Mouse (Mus musculus) liver, adult 2 months (tissue): ENCODE measurements around the gene Map2. TPM values are rescaled to one million over a fixed set of nuclear protein-coding genes. Genes with fewer than 3 reads are reported as not detected.

Source experiments
- DNase-seq: peaks from one replicate; pipeline ENCODE4 v3.0.0-alpha.2; 2011; ENCODE audit warnings: low read depth, low spot score; ENCODE audit errors: extremely low read depth
- H3K27ac ChIP-seq: fragments of 200-500 bp; replicated peaks from 2 replicates; pipeline ENCODE4 v1.5.1; 2012; ENCODE audit warnings: low read depth, mild to moderate bottlenecking, control low read depth, inconsistent platforms, low read length; ENCODE audit not compliant: insufficient read depth
- H3K27me3 ChIP-seq: fragments of 200-500 bp; 2 replicates; pipeline ENCODE4 v1.6.1; 2012; ENCODE audit warnings: mild to moderate bottlenecking, moderate library complexity, low read length, inconsistent platforms; ENCODE audit not compliant: control insufficient read depth, insufficient read depth
- H3K36me3 ChIP-seq: fragments of 200-500 bp; 2 replicates; pipeline ENCODE4 v1.6.1; 2012; ENCODE audit warnings: low read length, inconsistent platforms; ENCODE audit not compliant: control insufficient read depth, insufficient read depth
- H3K4me1 ChIP-seq: fragments of 200-500 bp; 2 replicates; pipeline ENCODE4 v1.6.1; 2011; ENCODE audit warnings: low read length; ENCODE audit not compliant: control insufficient read depth, insufficient read depth
- H3K4me3 ChIP-seq: fragments of 200-500 bp; 2 replicates; pipeline ENCODE4 v1.5.1; 2011; ENCODE audit warnings: low read depth, mild to moderate bottlenecking, control low read depth, low read length, moderate library complexity; ENCODE audit not compliant: insufficient read depth
- H3K79me2 ChIP-seq: fragments of 200-500 bp; 2 replicates; pipeline ENCODE4 v1.6.1; 2012; ENCODE audit warnings: inconsistent platforms, mild to moderate bottlenecking, low read length, moderate library complexity; ENCODE audit not compliant: control insufficient read depth, insufficient read depth
- H3K9ac ChIP-seq: fragments of 200-500 bp; 2 replicates; pipeline ENCODE4 v1.6.1; 2012; ENCODE audit warnings: low read depth, mild to moderate bottlenecking, control low read depth, inconsistent platforms, low read length
- CTCF ChIP-seq: fragments of 200-500 bp; IDR thresholded peaks from 2 replicates; pipeline ENCODE4 v1.5.1; 2011; ENCODE audit warnings: low read depth, low read length, control low read depth
- POLR2A ChIP-seq: fragments of 200-500 bp; IDR thresholded peaks from 2 replicates; pipeline ENCODE4 v1.6.1; 2011; ENCODE audit warnings: low read length, control low read depth; ENCODE audit not compliant: insufficient read depth; ENCODE audit errors: extremely low read depth
- WGBS: fragments of 180-500 bp; shearing (Covaris S2); methylation state at CpG from one replicate; pipeline ENCODE4 v1.1.7; 2018; 5-methylcytosine and 5-hydroxymethylcytosine counted together
- polyA plus RNA-seq: library from polyadenylated mRNA; depleted of rRNA; stranded (reverse); fragments of >200 nt; gene quantifications from 2 replicates; pipeline ENCODE4 v1.2.3, GENCODE M21; 2012
- total RNA-seq: library from RNA; depleted of rRNA; stranded (reverse); fragments of >200 nt; gene quantifications from 2 replicates; pipeline ENCODE4 v1.2.3, GENCODE M21; 2014

The Map2 gene
- total and polyA plus RNA-seq, 2 experiments = 0.45 to 1.0 TPM

DNA sequence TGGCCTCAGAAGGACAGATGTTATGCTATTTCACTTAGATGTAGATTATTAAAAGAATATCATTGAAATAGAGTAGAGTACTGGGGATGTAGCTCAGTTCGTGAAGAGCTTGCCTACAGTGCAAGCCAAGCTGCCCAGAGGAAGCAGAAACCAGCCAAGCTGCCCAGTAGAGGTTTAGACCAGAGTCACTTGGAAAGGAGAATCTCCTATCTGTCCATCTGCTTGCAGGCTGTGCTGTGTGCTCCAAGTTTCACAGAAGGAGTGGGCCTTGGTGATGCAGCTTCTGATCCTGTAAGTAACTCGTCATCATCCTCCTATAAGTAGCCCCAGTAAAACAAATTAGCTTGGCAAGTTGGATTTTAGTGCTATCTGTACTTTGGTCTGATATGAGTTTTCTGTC lies 17.8 kb downstream of the Map2 start:
- H3K27me3 ChIP-seq = no peaks in the 10 kb centered on the region
- H3K27ac ChIP-seq = no peak overlapping the region
- no peaks in the 10 kb centered on the region for H3K79me2 ChIP-seq
- H3K9ac ChIP-seq = no peak overlapping the region
- no peaks in the 10 kb centered on the region for H3K36me3 ChIP-seq
- TF ChIP-seq POLR2A (no peak), CTCF (no peak)
- no peak for DNase-seq
- no peaks in the 10 kb centered on the region for H3K4me1 ChIP-seq
- 79% methylated on average over 2 of the region's 2 CpGs for WGBS
- no peak overlapping the region for H3K4me3 ChIP-seq

DNA sequence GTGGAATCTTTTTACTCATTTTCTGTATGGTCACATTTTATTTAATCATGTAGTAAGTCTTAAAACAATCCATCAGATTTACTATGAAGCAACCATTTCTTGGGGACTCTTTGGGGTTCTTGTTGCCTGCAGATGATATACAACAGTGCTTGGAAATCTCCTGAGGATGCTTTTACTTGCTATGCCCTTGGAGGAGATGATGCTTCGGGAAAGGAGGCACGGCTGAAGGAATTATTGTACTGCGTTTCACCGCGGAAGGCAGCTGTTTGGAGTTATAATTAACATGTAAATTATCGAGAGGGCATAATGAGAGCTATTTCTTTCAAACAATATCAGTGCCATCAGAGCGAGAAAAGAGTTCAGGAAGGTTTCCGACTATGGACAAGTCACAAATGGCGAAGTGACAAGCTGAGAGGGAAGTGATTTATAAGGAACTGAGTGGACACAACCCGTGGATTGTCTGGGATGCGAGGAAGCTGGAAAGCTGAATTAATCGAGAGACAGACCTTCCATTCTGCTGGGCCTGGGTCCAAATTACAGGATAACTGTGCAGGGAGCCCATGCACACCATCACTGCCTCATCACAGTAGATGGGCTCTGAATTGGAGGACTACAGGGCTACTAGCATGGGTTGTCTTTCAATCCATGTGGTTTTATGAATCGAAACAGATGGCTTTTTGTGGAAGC lies 20.1 kb downstream of the Map2 start:
- DNase-seq = no peak
- no peaks in the 10 kb centered on the region for H3K4me1 ChIP-seq
- H3K79me2 ChIP-seq = no peaks in the 10 kb centered on the region
- no peak overlapping the region for H3K4me3 ChIP-seq
- H3K27me3 ChIP-seq = no peaks in the 10 kb centered on the region
- TF ChIP-seq CTCF (no peak), POLR2A (no peak)
- no peak overlapping the region for H3K9ac ChIP-seq
- no peaks in the 10 kb centered on the region for H3K36me3 ChIP-seq
- no peak overlapping the region for H3K27ac ChIP-seq
- 92% methylated on average over 13 of the region's 13 CpGs for WGBS

DNA sequence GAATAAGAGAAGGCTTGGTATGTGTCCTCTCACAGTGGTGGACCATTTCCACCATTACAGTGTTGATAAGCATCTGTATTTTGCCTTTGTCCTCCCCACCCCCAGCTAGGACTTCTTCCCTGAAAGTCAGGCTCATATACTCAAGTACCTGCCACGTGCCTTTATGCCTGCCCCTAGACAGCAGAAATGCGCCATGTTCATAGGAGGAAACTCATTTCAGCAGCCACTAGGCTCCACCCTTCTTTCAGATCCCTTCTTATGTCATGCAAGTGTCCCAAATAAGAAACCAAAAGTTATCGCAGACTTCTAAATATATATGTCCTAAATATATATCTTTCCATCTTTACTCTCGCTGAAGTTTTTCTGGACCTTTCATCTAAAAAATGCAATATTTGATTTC lies 21.2 kb downstream of the Map2 start:
- TF ChIP-seq POLR2A (no peak), CTCF (no peak)
- Histone ChIP-seq H3K4me1 (no peaks in the 10 kb centered on the region), H3K27me3 (no peaks in the 10 kb centered on the region), H3K4me3 (no peak overlapping the region), H3K27ac (no peak overlapping the region), H3K79me2 (no peaks in the 10 kb centered on the region), H3K9ac (no peak overlapping the region), H3K36me3 (no peaks in the 10 kb centered on the region)
- 93% methylated on average over 4 of the region's 4 CpGs for WGBS
- no peak for DNase-seq

DNA sequence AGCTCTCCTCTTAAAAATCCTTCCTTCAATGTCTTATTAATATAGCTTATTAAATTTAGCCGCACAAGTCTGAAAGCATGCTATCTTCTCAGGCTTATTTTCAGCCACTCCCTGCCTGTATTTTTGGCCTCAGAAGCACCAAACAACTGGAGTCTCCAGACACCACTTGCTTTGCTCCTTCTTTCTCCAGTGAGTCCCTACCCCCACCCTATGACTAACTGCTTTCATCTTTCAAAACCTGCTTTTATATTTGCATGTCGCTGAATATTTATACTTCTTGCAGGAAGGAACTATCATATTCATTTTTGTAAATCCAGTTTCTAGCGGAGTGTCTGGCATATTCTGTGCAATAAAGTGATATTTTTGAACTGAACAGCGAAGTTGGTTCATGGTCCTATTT lies 21.6 kb downstream of the Map2 start:
- TF ChIP-seq POLR2A (no peak), CTCF (no peak)
- 91% methylated on average over 4 of the region's 4 CpGs for WGBS
- H3K4me3 ChIP-seq = no peak overlapping the region

DNA sequence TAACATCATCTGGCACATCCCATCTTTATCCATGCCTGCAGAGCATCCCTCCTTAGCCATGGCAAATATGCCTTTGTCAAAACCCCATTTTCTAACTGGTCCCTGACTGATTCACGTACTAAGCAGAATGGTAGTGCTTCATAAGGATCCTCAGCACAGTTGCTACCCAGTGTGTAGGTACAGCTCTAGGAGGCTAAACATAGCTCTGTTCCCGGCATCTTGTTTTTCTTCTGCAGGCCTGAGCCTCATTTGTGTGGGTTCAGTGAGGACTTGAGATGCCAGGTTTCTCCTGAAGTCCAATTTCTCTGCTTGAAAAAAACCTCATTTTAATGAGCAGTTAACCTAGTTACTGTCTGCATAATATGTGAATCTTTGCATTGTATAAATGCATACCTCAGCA lies 30.4 kb downstream of the Map2 start:
- WGBS = 94% methylated on average over 2 of the region's 2 CpGs

More for the DNA sequence above, 21.6 kb downstream of the Map2 start:
- no peaks in the 10 kb centered on the region for H3K36me3 ChIP-seq
- no peak overlapping the region for H3K9ac ChIP-seq
- DNase-seq = no peak
- no peaks in the 10 kb centered on the region for H3K27me3 ChIP-seq
- no peak overlapping the region for H3K27ac ChIP-seq
- H3K79me2 ChIP-seq = no peaks in the 10 kb centered on the region
- no peaks in the 10 kb centered on the region for H3K4me1 ChIP-seq

DNA sequence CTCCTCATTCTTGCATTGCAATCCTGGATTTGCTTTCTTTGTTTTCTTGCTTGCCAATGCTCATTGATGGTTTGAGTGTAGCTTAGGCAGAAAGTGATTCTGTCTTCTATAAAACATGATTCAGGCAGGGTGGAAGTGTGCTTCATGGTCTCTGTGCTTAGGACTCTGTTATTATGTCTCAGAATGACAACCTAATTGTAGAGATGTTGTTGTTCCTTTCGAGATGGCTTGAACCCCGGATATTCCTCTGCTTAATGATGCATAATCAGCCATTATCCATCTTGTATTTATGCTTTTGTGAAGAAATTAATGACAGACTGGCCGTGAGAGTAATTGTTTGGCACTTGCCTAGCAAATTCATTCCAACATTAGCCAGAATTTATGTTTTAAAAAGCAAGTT lies 31.8 kb downstream of the Map2 start:
- Histone ChIP-seq H3K9ac (no peak overlapping the region), H3K27ac (no peak overlapping the region), H3K4me1 (no peaks in the 10 kb centered on the region), H3K4me3 (no peak overlapping the region), H3K79me2 (no peaks in the 10 kb centered on the region), H3K27me3 (no peaks in the 10 kb centered on the region), H3K36me3 (no peaks in the 10 kb centered on the region)
- TF ChIP-seq POLR2A (no peak), CTCF (no peak)
- WGBS = 71% methylated on average over 3 of the region's 3 CpGs
- no peak for DNase-seq

More for the DNA sequence above, 30.4 kb downstream of the Map2 start:
- Histone ChIP-seq H3K27me3 (no peaks in the 10 kb centered on the region), H3K36me3 (no peaks in the 10 kb centered on the region), H3K27ac (no peak overlapping the region), H3K4me3 (no peak overlapping the region), H3K4me1 (no peaks in the 10 kb centered on the region), H3K9ac (no peak overlapping the region), H3K79me2 (no peaks in the 10 kb centered on the region)
- TF ChIP-seq CTCF (no peak), POLR2A (no peak)
- no peak for DNase-seq
